Comparison of ENCODE assay signal across 35 mouse cellular contexts in the genomic region with DNA sequence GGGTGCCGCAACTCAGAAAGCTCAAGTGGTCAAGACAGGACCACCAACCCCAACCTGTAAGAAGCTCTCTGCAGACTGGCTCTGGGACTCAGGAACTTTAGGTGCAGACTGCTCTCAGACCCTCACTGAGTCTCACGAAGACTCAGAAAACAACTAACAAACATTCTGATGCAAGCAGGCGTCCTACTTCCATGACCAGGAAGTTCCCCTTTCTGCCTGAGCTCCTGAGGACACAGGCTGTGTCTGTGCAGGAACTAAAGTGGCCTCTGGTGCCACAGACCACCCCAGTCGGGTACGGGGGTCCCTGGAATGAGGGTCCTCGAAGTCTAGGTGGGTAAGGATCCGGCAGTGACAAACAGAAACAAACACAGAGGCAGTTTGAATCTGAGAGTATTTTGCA. TPM values are rescaled to one million over a fixed set of nuclear protein-coding genes. Genes with fewer than 3 reads are reported as not detected.
DNase-seq lines count a peak whose midpoint lies in the region; ATAC-seq and TF ChIP-seq lines count a peak whose summit lies in the region.
"Had no signal": no experiment of that assay in that cellular context is flagged by ENCODE, and none has a peak within 500 bp of the region (broad histone marks: within the 10 kb centered on the region; RNA-seq: fewer than 3 reads in every experiment).

No protein-coding gene starts in this region.

- peak overlapping the region; percentile 79 for H3K27ac ChIP-seq in liver, embryonic 16.5 days (ENCODE audit: low read length)
- no peak overlapping the region for H3K27ac ChIP-seq in liver, embryonic 12.5 days
- peak overlapping the region; percentile 54; the same call in 1 of the 2 replicates for H3K27ac ChIP-seq in bone marrow, adult 2 months (ENCODE audit: control insufficient read depth, insufficient read depth, low read depth, low read length, poor library complexity)
- H3K27ac ChIP-seq: forebrain, embryonic 10.5 days; forebrain, embryonic 13.5 days; heart, adult 2 months; hindbrain, embryonic 12.5 days; intestine, embryonic 15.5 days had no signal

- H3K4me2 ChIP-seq in liver, embryonic 16.5 days (ENCODE audit: low read depth, low read length) = peak overlapping the region; percentile 18; the same call in 1 of the 2 replicates
- H3K4me2 ChIP-seq in liver, embryonic 12.5 days = no peak overlapping the region
- H3K4me2 ChIP-seq: forebrain, embryonic 13.5 days; heart, embryonic 11.5 days; hindbrain, embryonic 12.5 days; intestine, embryonic 15.5 days had no signal

- ATAC-seq in liver, embryonic 16.5 days (ENCODE audit: low read depth) = no peak
- ATAC-seq in liver, embryonic 12.5 days = no peak
- 0 out of 2 replicates have a peak, but pooled peaks have one; percentile 40 for ATAC-seq in common myeloid progenitor, adult 5-6 weeks (replicated peaks; ENCODE audit: low read depth, poor library complexity, severe bottlenecking)
- ATAC-seq in megakaryocyte progenitor cell, adult 5-6 weeks (replicated peaks; ENCODE audit: poor library complexity) = peak; percentile 64
- ATAC-seq: CD4-positive, CD25-positive, alpha-beta regulatory T cell, adult 4 months; forebrain, embryonic 13.5 days; forebrain, embryonic 16.5 days; hindbrain, embryonic 16.5 days; intestine, embryonic 15.5 days; Patski had no signal

- H3K4me1 ChIP-seq in liver, embryonic 16.5 days (ENCODE audit: control insufficient read depth, low read depth, low read length) = peaks cover 10% of the 10 kb centered on the region
- H3K4me1 ChIP-seq in liver, embryonic 12.5 days = peaks cover 9% of the 10 kb centered on the region; the same call in 1 of the 2 replicates
- H3K4me1 ChIP-seq in bone marrow, adult 2 months (ENCODE audit: control insufficient read depth, insufficient read depth, low read length) = peaks cover 3% of the 10 kb centered on the region; the same call in 1 of the 2 replicates
- H3K4me1 ChIP-seq: forebrain, embryonic 10.5 days; forebrain, embryonic 13.5 days; hindbrain, embryonic 12.5 days; intestine, embryonic 15.5 days had no signal

- no peak for TF ChIP-seq CTCF in bone marrow, adult 2 months (IDR thresholded peaks at IDR 0.05; ENCODE audit: control insufficient read depth, insufficient read depth, low read length)

- no peaks in the 10 kb centered on the region for H3K9me3 ChIP-seq in liver, embryonic 16.5 days (replicated peaks; ENCODE audit: control insufficient read depth, low read length)
- H3K9me3 ChIP-seq in liver, embryonic 12.5 days (replicated peaks) = no peaks in the 10 kb centered on the region
- H3K9me3 ChIP-seq: forebrain, embryonic 10.5 days; forebrain, embryonic 13.5 days; hindbrain, embryonic 12.5 days; intestine, embryonic 15.5 days had no signal

- WGBS in liver, embryonic 16.5 days (ENCODE audit: insufficient replicate concordance) = 40% methylated on average over 7 of the region's 7 CpGs
- 56% methylated on average over 7 of the region's 7 CpGs for WGBS in liver, embryonic 12.5 days (ENCODE audit: insufficient replicate concordance)
- 36% methylated on average over 7 of the region's 7 CpGs for WGBS in bone marrow, adult 2 months

- H3K9ac ChIP-seq in liver, embryonic 16.5 days (ENCODE audit: low read depth, low read length) = no peak overlapping the region
- H3K9ac ChIP-seq in liver, embryonic 12.5 days = no peak overlapping the region
- H3K9ac ChIP-seq: forebrain, embryonic 13.5 days; hindbrain, embryonic 12.5 days; intestine, embryonic 15.5 days had no signal

- no peak overlapping the region for H3K4me3 ChIP-seq in liver, embryonic 16.5 days (ENCODE audit: low read depth, low read length)
- no peak overlapping the region for H3K4me3 ChIP-seq in liver, embryonic 12.5 days
- no peak overlapping the region for H3K4me3 ChIP-seq in bone marrow, adult 2 months (replicated peaks; ENCODE audit: control insufficient read depth, low read depth, low read length)
- H3K4me3 ChIP-seq: forebrain, embryonic 10.5 days; forebrain, embryonic 13.5 days; heart, adult 2 months; hindbrain, embryonic 12.5 days; intestine, embryonic 15.5 days had no signal

- no peak for DNase-seq in MN1 (ENCODE audit: low spot score)
- no peak for DNase-seq in right cerebral cortex, postnatal 25 days
- DNase-seq: adrenal gland, postnatal 10 days; adrenal gland, postnatal 36 days; cerebellum, adult 11-12 months; cerebellum, adult 8-10 months; cerebellum, postnatal 10 days; cerebellum, postnatal 36 days; gastrocnemius, postnatal 14 days; heart, adult 2 months had no signal

- TF ChIP-seq POLR2A in bone marrow, adult 2 months (IDR thresholded peaks at IDR 0.05; ENCODE audit: borderline replicate concordance, control insufficient read depth, low read depth, low read length) = no peak

- no peaks in the 10 kb centered on the region for H3K27me3 ChIP-seq in liver, embryonic 16.5 days (ENCODE audit: control insufficient read depth, insufficient read depth, low read depth, low read length)
- H3K27me3 ChIP-seq in liver, embryonic 12.5 days (replicated peaks) = 0 out of 2 replicates have a peak, but pooled peaks cover 13% of the 10 kb centered on the region
- H3K27me3 ChIP-seq: intestine, embryonic 15.5 days; Patski had no signal

- H3K36me3 ChIP-seq in liver, embryonic 16.5 days (ENCODE audit: control insufficient read depth, insufficient read depth) = no peaks in the 10 kb centered on the region
- no peaks in the 10 kb centered on the region for H3K36me3 ChIP-seq in liver, embryonic 12.5 days
- H3K36me3 ChIP-seq: forebrain, embryonic 10.5 days; hindbrain, embryonic 12.5 days; intestine, embryonic 15.5 days had no signal

RNA-seq across cellular contexts. Expression of a gene that starts 6.0 kb away (rescaled TPM):
- 168 and 173 TPM in 2 replicates for polyA plus RNA-seq in liver, embryonic 16.5 days (2015; fragmentation: Nextera tagmentation; extraction: Ambion mirVana)
- polyA plus RNA-seq in liver, embryonic 12.5 days (2016; fragmentation: Nextera tagmentation; extraction: Ambion mirVana) = 102 and 104 TPM in 2 replicates
- 26.7 and 40.1 TPM in 2 replicates for polyA plus RNA-seq in bone marrow, adult 2 months (2011; ENCODE audit: insufficient read depth, insufficient read length, low replicate concordance, missing spikeins)
- total RNA-seq in common myeloid progenitor, adult 5-6 weeks (2017) = 113 TPM in 2 replicates
- 234 and 269 TPM in 2 replicates for total RNA-seq in megakaryocyte progenitor cell, adult 5-6 weeks (2015)
- total RNA-seq in megakaryocyte progenitor cell, adult 5-6 weeks (2017) = 143 and 175 TPM in 2 replicates

RNA-seq across cellular contexts. Expression of a gene that starts 34.2 kb away (rescaled TPM):
- 44.5 and 47.4 TPM in 2 replicates for polyA plus RNA-seq in liver, embryonic 16.5 days (2015; fragmentation: Nextera tagmentation; extraction: Ambion mirVana)
- 64.0 and 64.8 TPM in 2 replicates for polyA plus RNA-seq in liver, embryonic 12.5 days (2016; fragmentation: Nextera tagmentation; extraction: Ambion mirVana)
- polyA plus RNA-seq in bone marrow, adult 2 months (2011; ENCODE audit: insufficient read depth, insufficient read length, low replicate concordance, missing spikeins) = 11.9 and 17.9 TPM in 2 replicates
- 20.8 and 32.2 TPM in 2 replicates for total RNA-seq in common myeloid progenitor, adult 5-6 weeks (2017)
- total RNA-seq in megakaryocyte progenitor cell, adult 5-6 weeks (2015) = 150 and 173 TPM in 2 replicates
- 35.1 and 47.8 TPM in 2 replicates for total RNA-seq in megakaryocyte progenitor cell, adult 5-6 weeks (2017)

RNA-seq across cellular contexts. Expression of a gene that starts 40.8 kb away (rescaled TPM):
- 0.08 and 0.11 TPM in 2 replicates for polyA plus RNA-seq in liver, embryonic 16.5 days (2015; fragmentation: Nextera tagmentation; extraction: Ambion mirVana)
- 0.22 TPM in 1 of 2 replicates, not detected in the other for polyA plus RNA-seq in liver, embryonic 12.5 days (2016; fragmentation: Nextera tagmentation; extraction: Ambion mirVana)
- not detected in 2 replicates for polyA plus RNA-seq in bone marrow, adult 2 months (2011; ENCODE audit: insufficient read depth, insufficient read length, low replicate concordance, missing spikeins)
- total RNA-seq in common myeloid progenitor, adult 5-6 weeks (2017) = not detected in 2 replicates
- total RNA-seq in megakaryocyte progenitor cell, adult 5-6 weeks (2015) = not detected in 2 replicates
- total RNA-seq in megakaryocyte progenitor cell, adult 5-6 weeks (2017) = not detected in 2 replicates
- total RNA-seq: adrenal gland, adult 18-20 months; adrenal gland, postnatal 36 days; gastrocnemius, adult 18-20 months; gastrocnemius, postnatal 14 days; gastrocnemius, postnatal 4 days; heart, adult 2 months; heart, postnatal 25 days; hematopoietic stem cell, adult 5-6 weeks had no signal
- polyA plus RNA-seq: brain, embryonic 14.5 days; C2C12; embryonic facial prominence, embryonic 11.5 days; embryonic facial prominence, embryonic 14.5 days; forebrain, embryonic 10.5 days; forebrain, embryonic 13.5 days; forebrain, embryonic 16.5 days; heart, embryonic 11.5 days; heart, embryonic 14.5 days; heart, postnatal 0 days; hindbrain, embryonic 12.5 days; hindbrain, embryonic 16.5 days; Patski had no signal

Comparison
In these comparisons a context has a peak if more than half of its experiments do, and no peak if none do; other contexts are left out.
1. ATAC-seq: peak in common myeloid progenitor, adult 5-6 weeks (single experiment) and megakaryocyte progenitor cell, adult 5-6 weeks (single experiment); none in liver, embryonic 16.5 days (single experiment) and liver, embryonic 12.5 days (single experiment).